Comparison of ENCODE assay signal across 9 mouse cellular contexts in genomic region chr2:163823248-163823647, GRCm38 (mm10). TPM values are rescaled to one million over a fixed set of nuclear protein-coding genes. Genes with fewer than 3 reads are reported as not detected.
DNase-seq lines count a peak whose midpoint lies in the region; ATAC-seq and TF ChIP-seq lines count a peak whose summit lies in the region.
"Had no signal": no experiment of that assay in that cellular context is flagged by ENCODE, and none has a peak within 500 bp of the region (broad histone marks: within the 10 kb centered on the region; RNA-seq: fewer than 3 reads in every experiment).

No protein-coding gene starts in this region.

- TF ChIP-seq CTCF in brain, embryonic 14.5 days (IDR thresholded peaks at IDR 0.05; ENCODE audit: borderline replicate concordance, extremely low read depth, insufficient read depth, insufficient read length), result peak; percentile 92
- TF ChIP-seq CTCF in intestine, postnatal 0 days (IDR thresholded peaks at IDR 0.05; ENCODE audit: low read depth), result peak; percentile 94

- H3K9ac ChIP-seq in intestine, postnatal 0 days (ENCODE audit: low read depth, low read length), result no peak overlapping the region
- H3K9ac ChIP-seq in liver, embryonic 15.5 days, result no peak overlapping the region

- H3K27me3 ChIP-seq in intestine, postnatal 0 days (replicated peaks; ENCODE audit: control insufficient read depth, insufficient read depth, low read length), result no peaks in the 10 kb centered on the region
- no peaks in the 10 kb centered on the region for H3K27me3 ChIP-seq in liver, embryonic 15.5 days

- H3K9me3 ChIP-seq in intestine, postnatal 0 days (ENCODE audit: control insufficient read depth), result no peaks in the 10 kb centered on the region
- H3K9me3 ChIP-seq in liver, embryonic 15.5 days (replicated peaks), result no peaks in the 10 kb centered on the region

- 0 out of 2 replicates have a peak overlapping the region, but pooled peaks have one; percentile 3 for H3K4me2 ChIP-seq in intestine, postnatal 0 days (replicated peaks; ENCODE audit: low read depth)
- peak overlapping the region; percentile 16; the same call in 1 of the 2 replicates for H3K4me2 ChIP-seq in liver, embryonic 15.5 days

- no peaks in the 10 kb centered on the region for H3K36me3 ChIP-seq in intestine, postnatal 0 days (ENCODE audit: control insufficient read depth, insufficient read depth)
- no peaks in the 10 kb centered on the region for H3K36me3 ChIP-seq in liver, embryonic 15.5 days (replicated peaks)

- no peak for ATAC-seq in intestine, postnatal 0 days
- no peak for ATAC-seq in liver, embryonic 15.5 days (ENCODE audit: insufficient read depth)

- no peaks in the 10 kb centered on the region for H3K4me1 ChIP-seq in intestine, postnatal 0 days (replicated peaks; ENCODE audit: control insufficient read depth, insufficient read depth, low read length)
- no peaks in the 10 kb centered on the region for H3K4me1 ChIP-seq in liver, embryonic 15.5 days (replicated peaks)

- H3K27ac ChIP-seq in intestine, postnatal 0 days (ENCODE audit: low read depth, low read length), result no peak overlapping the region
- no peak overlapping the region for H3K27ac ChIP-seq in liver, embryonic 15.5 days (replicated peaks)

- TF ChIP-seq POLR2A in brain, embryonic 14.5 days (IDR thresholded peaks at IDR 0.05; ENCODE audit: borderline replicate concordance, extremely low read depth, insufficient read depth, insufficient read length, poor library complexity, severe bottlenecking), result no peak

- no peak overlapping the region for H3K4me3 ChIP-seq in intestine, postnatal 0 days (ENCODE audit: low read depth, low read length)
- H3K4me3 ChIP-seq in liver, embryonic 15.5 days (replicated peaks), result no peak overlapping the region

- WGBS in intestine, postnatal 0 days, result 10% methylated on average over 4 of the region's 4 CpGs
- 7% methylated on average over 4 of the region's 4 CpGs for WGBS in liver, embryonic 15.5 days (ENCODE audit: insufficient replicate concordance)

- DNase-seq in cerebellum, adult 11 months, result peak; percentile 31
- no peak for DNase-seq in cerebellum, adult 11-12 months
- DNase-seq in 416B (ENCODE audit: low read depth), result peak; percentile 35
- peak; percentile 46 for DNase-seq in brain, embryonic 14.5 days (ENCODE audit: low read depth)
- peak; percentile 41 for DNase-seq in forelimb bud, embryonic 11.5 days (ENCODE audit: low read depth, low spot score)
- peak; percentile 74 for DNase-seq in retina, postnatal 1 day

RNA-seq across cellular contexts. Expression of gene Ccn5, which starts 2.6 kb away (rescaled TPM):
- polyA plus RNA-seq in brain, embryonic 14.5 days (2012; rRNA removed), result 0.24 and 0.27 TPM in 2 replicates
- polyA plus RNA-seq in intestine, postnatal 0 days (2015; fragmentation: Nextera tagmentation; extraction: Ambion mirVana), result not detected in 2 replicates
- 0.09 TPM in 1 of 2 replicates, not detected in the other for polyA plus RNA-seq in liver, embryonic 15.5 days (2015; fragmentation: Nextera tagmentation; extraction: Ambion mirVana)

RNA-seq across cellular contexts. Expression of gene Kcnk15, which starts 30.2 kb away (rescaled TPM):
- 0.03 and 0.08 TPM in 2 replicates for polyA plus RNA-seq in brain, embryonic 14.5 days (2012; rRNA removed)
- polyA plus RNA-seq in intestine, postnatal 0 days (2015; fragmentation: Nextera tagmentation; extraction: Ambion mirVana), result not detected in 2 replicates
- not detected in 2 replicates for polyA plus RNA-seq in liver, embryonic 15.5 days (2015; fragmentation: Nextera tagmentation; extraction: Ambion mirVana)
- polyA plus RNA-seq: large intestine, adult 2 months had no signal
